Mouse (Mus musculus) limb, embryonic 14.5 days (tissue): ENCODE measurements at regions not wholly inside any gene's neighbourhood (a gene's known extent, or its start where the extent isn't known, plus 50 kb on each side); places are given as distances from the start of the nearest gene placed in this dataset.

ENCODE experiments used
- ATAC-seq: fragments of 200-750 bp; cut with Nextera tagmentation; 2 replicates; pipeline ENCODE4 v1.8.0; 2017; ENCODE audit warnings: low read depth, moderate number of reproducible peaks, moderate TSS enrichment; ENCODE audit not compliant: low FRiP score
- DNase-seq: peaks from one replicate; pipeline ENCODE4 v3.0.0-alpha.2; 2015; ENCODE audit warnings: low spot score
- H3K27ac ChIP-seq: fragments of 300-500 bp; sonication (generic); replicated peaks from 2 replicates; pipeline ENCODE4 v1.5.1; 2014; ENCODE audit warnings: low read depth, mild to moderate bottlenecking, low read length, moderate library complexity, mixed read lengths
- H3K27me3 ChIP-seq: fragments of 300-500 bp; sonication (generic); 2 replicates; pipeline ENCODE4 v1.6.1; 2014; ENCODE audit warnings: low read length, mixed read lengths; ENCODE audit not compliant: control insufficient read depth, insufficient read depth
- H3K36me3 ChIP-seq: fragments of 300-500 bp; sonication (generic); 2 replicates; pipeline ENCODE4 v1.6.1; 2014; ENCODE audit warnings: mild to moderate bottlenecking, low read length, moderate library complexity, mixed read lengths; ENCODE audit not compliant: control insufficient read depth, insufficient read depth
- H3K4me1 ChIP-seq: fragments of 300-500 bp; sonication (generic); 2 replicates; pipeline ENCODE4 v1.6.1; 2014; ENCODE audit warnings: antibody characterized with exemption, low read length, mixed read lengths; ENCODE audit not compliant: control insufficient read depth, insufficient read depth
- H3K4me2 ChIP-seq: fragments of 300-500 bp; sonication (generic); replicated peaks from 2 replicates; pipeline ENCODE4 v1.6.1; 2014; ENCODE audit warnings: low read depth, mild to moderate bottlenecking, low read length, moderate library complexity; ENCODE audit not compliant: severe bottlenecking
- H3K4me3 ChIP-seq: fragments of 300-500 bp; sonication (generic); replicated peaks from 2 replicates; pipeline ENCODE4 v1.5.1; 2014; ENCODE audit warnings: low read length
- H3K9ac ChIP-seq: fragments of 300-500 bp; sonication (generic); 2 replicates; pipeline ENCODE4 v1.6.1; 2014; ENCODE audit warnings: mild to moderate bottlenecking, low read depth, low read length, moderate library complexity; ENCODE audit not compliant: severe bottlenecking
- H3K9me3 ChIP-seq: fragments of 300-500 bp; sonication (generic); 2 replicates; pipeline ENCODE4 v1.6.1; 2016; ENCODE audit warnings: low read length; ENCODE audit not compliant: control insufficient read depth
- POLR2A ChIP-seq: fragments of 200-500 bp; IDR thresholded peaks from 2 replicates; pipeline ENCODE4 v1.8.0; 2012; ENCODE audit warnings: inconsistent platforms, mild to moderate bottlenecking, moderate library complexity, borderline replicate concordance; ENCODE audit not compliant: insufficient read depth, insufficient read length; ENCODE audit errors: extremely low read depth
- WGBS: fragments of 180-500 bp; shearing (Covaris S2); extraction: QIAGEN DNeasy Blood & Tissue Kit; methylation state at CpG from one replicate; pipeline ENCODE4 v1.1.7; 2014; 5-methylcytosine and 5-hydroxymethylcytosine counted together

DNA sequence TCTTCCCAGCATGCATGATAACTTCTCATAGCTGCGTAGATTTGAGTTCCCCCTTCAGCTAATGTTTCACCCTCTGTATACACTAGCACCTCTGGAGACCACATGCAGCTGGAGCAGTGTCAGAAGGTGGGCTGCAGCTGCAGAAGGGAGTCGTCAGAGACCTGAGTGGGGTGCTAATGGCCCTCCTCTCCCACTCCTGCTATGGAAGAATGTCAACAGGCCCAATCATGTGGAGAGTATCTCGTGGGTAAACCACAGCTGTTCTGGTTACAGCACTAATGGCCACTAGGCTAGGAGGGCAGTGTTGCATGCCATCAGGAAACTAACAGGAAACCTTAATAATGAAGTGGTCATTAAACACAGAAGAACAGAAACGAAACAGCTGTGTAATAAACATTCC, 170.1 kb upstream of the Cenpe start:
- Histone ChIP-seq H3K36me3 (no peaks in the 10 kb centered on the region), H3K9me3 (no peaks in the 10 kb centered on the region), H3K27me3 (no peaks in the 10 kb centered on the region), H3K27ac (no peak overlapping the region), H3K9ac (no peak overlapping the region), H3K4me1 (no peaks in the 10 kb centered on the region), H3K4me3 (no peak overlapping the region), H3K4me2 (no peak overlapping the region)
- ATAC-seq (peak; percentile 35; the same call in 1 of the 2 replicates), DNase-seq (no peak)
- WGBS: 14% methylated on average over 4 of the region's 4 CpGs
- TF ChIP-seq POLR2A: no peak

- no peak overlapping the region for H3K4me2 ChIP-seq
- no peak overlapping the region for H3K4me3 ChIP-seq
- no peak overlapping the region for H3K9ac ChIP-seq
- H3K27me3 ChIP-seq: no peaks in the 10 kb centered on the region
- TF ChIP-seq POLR2A: no peak
- H3K4me1 ChIP-seq: no peaks in the 10 kb centered on the region
- 46% methylated on average over 3 of the region's 3 CpGs for WGBS
- no peak for ATAC-seq
- no peak for DNase-seq
- no peak overlapping the region for H3K27ac ChIP-seq
- H3K9me3 ChIP-seq: no peaks in the 10 kb centered on the region
- H3K36me3 ChIP-seq: no peaks in the 10 kb centered on the region
Observed at GRCm38 (mm10) chr3:135045769-135046277, 166.5 kb upstream of the Cenpe start.

- Histone ChIP-seq H3K4me3 (no peak overlapping the region), H3K9ac (no peak overlapping the region), H3K4me1 (no peaks in the 10 kb centered on the region), H3K27ac (no peak overlapping the region), H3K27me3 (no peaks in the 10 kb centered on the region), H3K9me3 (no peaks in the 10 kb centered on the region), H3K4me2 (no peak overlapping the region), H3K36me3 (no peaks in the 10 kb centered on the region)
- DNase-seq (no peak), ATAC-seq (no peak)
- no peak for TF ChIP-seq POLR2A
Observed at GRCm38 (mm10) chr3:135091487-135091886, 120.8 kb upstream of the Cenpe start.

- Histone ChIP-seq H3K27me3 (no peaks in the 10 kb centered on the region), H3K4me1 (no peaks in the 10 kb centered on the region), H3K4me2 (no peak overlapping the region), H3K27ac (no peak overlapping the region), H3K36me3 (no peaks in the 10 kb centered on the region), H3K9me3 (no peaks in the 10 kb centered on the region), H3K9ac (no peak overlapping the region), H3K4me3 (no peak overlapping the region)
- ATAC-seq (no peak), DNase-seq (no peak)
- no peak for TF ChIP-seq POLR2A
- WGBS: 76% methylated on average over 8 of the region's 8 CpGs
Observed at GRCm38 (mm10) chr3:135100901-135101586, 111.3 kb upstream of the Cenpe start.
